Mouse (Mus musculus) B cell, adult 62 days (primary cell): ENCODE measurements around the gene Apeh. TPM values are rescaled to one million over a fixed set of nuclear protein-coding genes. Genes with fewer than 3 reads are reported as not detected.

Experiments
- total RNA-seq: library from RNA; stranded (reverse); gene quantifications from 4 replicates; pipeline ENCODE4 v1.2.4, GENCODE M21; 2023

Gene Apeh
- 129 to 143 TPM (median 135 TPM) in 4 replicates for total RNA-seq

GRCm38 (mm10) chr9:108094184-108094941, at the start of gene Apeh:
Gene Apeh (minus strand): TSS chr9:108094606.

GRCm38 (mm10) chr9:108082988-108083431, 11.4 kb downstream of the Apeh start, which contains the start of gene Rnf123:
Gene Rnf123 (minus strand): TSS chr9:108083346.

DNA sequence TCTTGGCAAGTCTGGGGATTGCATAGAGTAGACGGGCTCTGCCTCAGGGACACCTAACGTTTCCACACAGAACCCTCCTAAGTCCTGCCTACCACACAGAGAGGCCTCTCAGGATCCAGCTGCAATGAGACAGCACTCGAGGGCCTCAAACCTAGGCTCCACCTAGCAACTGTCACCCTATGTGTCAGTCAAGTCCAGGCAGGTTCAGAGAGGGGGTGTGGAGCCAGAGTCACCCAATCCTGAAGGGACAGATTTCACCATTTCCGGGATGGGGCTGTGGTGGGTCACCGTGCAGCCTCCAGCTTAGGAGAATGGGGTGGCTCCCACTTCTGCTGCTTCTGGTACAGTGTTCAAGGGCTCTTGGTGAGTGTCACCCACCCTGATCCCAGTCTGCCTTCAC, 14.2 kb downstream of the Apeh start, which contains the start of gene Mst1:
Gene Mst1 (plus strand): TSS at position 269 of the 400 bp plus-strand sequence.

GRCm38 (mm10) chr9:108052885-108053664, 41.3 kb downstream of the Apeh start, which contains the start of gene Amigo3:
Gene Amigo3 (plus strand): TSS chr9:108053159.

DNA sequence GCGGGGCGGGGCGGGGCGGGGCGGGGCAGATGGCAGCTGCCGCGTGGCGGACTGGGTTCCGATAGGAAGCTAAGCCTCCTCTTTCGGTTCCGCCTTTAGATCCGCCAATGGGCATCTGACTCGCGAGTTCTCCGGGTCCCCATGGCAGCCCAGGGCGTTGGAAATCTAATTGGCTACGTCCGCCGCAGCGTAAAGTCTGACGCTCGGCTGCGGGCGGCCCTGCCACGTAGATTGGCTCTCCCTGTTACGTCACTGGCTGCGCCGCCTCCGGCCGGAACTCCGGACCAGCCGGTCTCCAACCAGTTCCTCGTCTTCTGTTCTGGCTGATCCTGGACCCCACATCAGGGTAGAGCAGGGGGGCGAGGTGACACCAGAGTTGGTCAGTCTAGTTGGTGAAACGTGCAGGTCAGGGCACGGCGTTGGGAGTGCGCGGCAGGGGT, 45.4 kb downstream of the Apeh start, which contains the start of gene Gmppb:
Gene Gmppb (plus strand): TSS at position 227 of the 440 bp plus-strand sequence.

Other genes starting within 250 kb of the Apeh start
- gene Rbm6, start 221.4 kb downstream of the Apeh start, total RNA-seq, result 117 to 141 TPM (median 124 TPM) in 4 replicates
- 14.1 to 18.6 TPM (median 16.1 TPM) in 4 replicates for gene Mon1a, start 206.5 kb downstream of the Apeh start, total RNA-seq
- gene Mst1r, start 187.7 kb downstream of the Apeh start, total RNA-seq, result 0.37 to 0.69 TPM (median 0.47 TPM) in 3 of 4 replicates, not detected in the other
- gene Actl11, start 166.1 kb downstream of the Apeh start, total RNA-seq, result not detected in 4 replicates
- not detected in 4 replicates for gene Camkv, start 158.9 kb downstream of the Apeh start, total RNA-seq
- gene Traip, start 144.5 kb downstream of the Apeh start, total RNA-seq, result 5.4 to 9.1 TPM (median 6.5 TPM) in 4 replicates
- 175 to 194 TPM (median 192 TPM) in 4 replicates for gene Uba7, start 119.1 kb downstream of the Apeh start, total RNA-seq
- gene Gm20661, start 111.5 kb downstream of the Apeh start, total RNA-seq, result 0.86 TPM in 1 of 4 replicates, not detected in the others
- 1.9 to 3.2 TPM (median 2.6 TPM) in 4 replicates for gene Inka1, start 108.7 kb downstream of the Apeh start, total RNA-seq
- 2.6 TPM in 1 of 4 replicates, not detected in the others for gene Cdhr4, start 102.1 kb downstream of the Apeh start, total RNA-seq
- 2.5 to 3.0 TPM in 2 of 4 replicates, not detected in the others for gene Gm20662, start 98.3 kb downstream of the Apeh start, total RNA-seq
- 116 to 133 TPM (median 125 TPM) in 4 replicates for gene Ip6k1, start 92.1 kb downstream of the Apeh start, total RNA-seq
- 42.9 to 57.3 TPM (median 47.6 TPM) in 4 replicates for gene Gmppb, start 45.4 kb downstream of the Apeh start, total RNA-seq
- gene Amigo3, start 41.4 kb downstream of the Apeh start, total RNA-seq, result 14.6 to 19.0 TPM (median 16.8 TPM) in 4 replicates
- 0.26 to 1.1 TPM in 2 of 4 replicates, not detected in the others for gene Mst1, start 14.2 kb downstream of the Apeh start, total RNA-seq
- gene Rnf123, start 11.3 kb downstream of the Apeh start, total RNA-seq, result 201 to 247 TPM (median 221 TPM) in 4 replicates
- 0.12 to 0.43 TPM (median 0.21 TPM) in 4 replicates for gene Bsn, start 95.8 kb upstream of the Apeh start, total RNA-seq
- gene Dag1, start 169.4 kb upstream of the Apeh start, total RNA-seq, result 21.3 to 25.8 TPM (median 23.0 TPM) in 4 replicates
- 4.3 to 9.3 TPM (median 6.5 TPM) in 4 replicates for gene Nicn1, start 195.8 kb upstream of the Apeh start, total RNA-seq
- 1.5 to 2.8 TPM (median 1.7 TPM) in 4 replicates for gene Amt, start 202.2 kb upstream of the Apeh start, total RNA-seq
- gene Rhoa, start 211.5 kb upstream of the Apeh start, total RNA-seq, result 459 to 484 TPM (median 482 TPM) in 4 replicates
- gene Tcta, start 211.6 kb upstream of the Apeh start, total RNA-seq, result 8.2 to 15.1 TPM (median 11.3 TPM) in 4 replicates
- 310 to 331 TPM (median 320 TPM) in 4 replicates for gene Gpx1, start 244.3 kb upstream of the Apeh start, total RNA-seq